Mouse (Mus musculus): ENCODE measurements around the gene Ccm2.

DNA sequence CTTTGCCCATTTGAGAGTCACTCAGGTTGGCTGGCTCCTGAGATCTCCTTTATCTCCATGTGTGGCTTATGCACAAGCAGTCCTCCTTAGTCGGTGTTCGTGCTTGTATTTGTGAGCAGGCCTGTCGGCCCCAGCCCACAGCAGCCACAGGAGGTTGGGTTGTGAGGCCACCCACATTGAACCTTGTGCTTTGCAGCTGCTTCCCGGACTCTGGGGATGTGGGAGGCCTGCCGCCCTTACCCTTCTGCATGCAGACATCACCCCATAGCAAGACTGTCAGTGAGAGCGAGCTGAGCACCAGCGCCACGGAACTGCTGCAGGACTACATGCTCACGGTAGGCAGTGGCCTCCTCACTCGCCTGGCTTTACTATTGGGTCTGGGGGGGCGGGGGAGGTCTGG, 46.7 kb downstream of the Ccm2 start:
- TF ChIP-seq POLR2A (IDR thresholded peaks at IDR 0.05; ENCODE audit: low read depth, low read length) (no peak), CTCF (IDR thresholded peaks at IDR 0.05; ENCODE audit: extremely low read depth, insufficient read depth, insufficient read length, insufficient replicate concordance) (no peak)
